Comparison of ENCODE assay signal across 8 mouse cellular contexts in the genomic region with DNA sequence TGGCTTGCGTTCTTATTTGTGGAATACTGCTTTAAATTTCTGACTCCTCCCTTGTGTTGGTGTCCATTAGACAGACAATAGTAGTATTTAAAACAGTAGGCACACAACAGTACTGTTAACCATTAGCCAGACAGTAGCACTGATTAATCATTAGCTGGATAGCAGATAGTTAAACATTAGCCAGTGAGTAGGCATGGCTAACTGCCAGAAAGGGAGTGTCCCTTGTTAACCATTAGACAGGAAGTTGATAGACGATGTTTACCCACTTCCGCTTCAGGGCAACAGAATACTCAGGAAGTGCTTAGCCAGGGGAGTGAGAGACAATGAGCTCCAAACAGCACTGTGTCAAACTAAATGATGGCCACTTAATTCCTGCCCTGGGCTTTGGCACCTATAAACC. TPM values are rescaled to one million over a fixed set of nuclear protein-coding genes. Genes with fewer than 3 reads are reported as not detected.
DNase-seq lines count a peak whose midpoint lies in the region; ATAC-seq and TF ChIP-seq lines count a peak whose summit lies in the region.

A gene (plus strand): TSS at position 247 of the 400 bp plus-strand sequence.

- H3K9me3 ChIP-seq in midbrain, postnatal 0 days (ENCODE audit: low read length) = no peaks in the 10 kb centered on the region
- H3K9me3 ChIP-seq in midbrain, embryonic 11.5 days (ENCODE audit: control insufficient read depth, low read length) = no peaks in the 10 kb centered on the region

- no peak within 1 kb of the TSS for H3K4me3 ChIP-seq in midbrain, postnatal 0 days (ENCODE audit: low read depth, low read length)
- no peak within 1 kb of the TSS for H3K4me3 ChIP-seq in midbrain, embryonic 11.5 days (ENCODE audit: low read depth, low read length)

- H3K36me3 ChIP-seq in midbrain, postnatal 0 days (ENCODE audit: insufficient read depth, low read length) = no peaks in the 10 kb centered on the region
- H3K36me3 ChIP-seq in midbrain, embryonic 11.5 days (ENCODE audit: control insufficient read depth, insufficient read depth, low read length) = no peaks in the 10 kb centered on the region

- H3K4me2 ChIP-seq in midbrain, postnatal 0 days (ENCODE audit: low read depth, low read length, poor library complexity, severe bottlenecking) = no peak within 1 kb of the TSS
- no peak within 1 kb of the TSS for H3K4me2 ChIP-seq in midbrain, embryonic 11.5 days

- WGBS in midbrain, postnatal 0 days = 82% methylated on average over 3 of the region's 3 CpGs
- 88% methylated on average over 3 of the region's 3 CpGs for WGBS in midbrain, embryonic 11.5 days

- DNase-seq in midbrain, postnatal 0 days (ENCODE audit: low spot score) = peak; percentile 30
- DNase-seq in midbrain, embryonic 11.5 days (ENCODE audit: low spot score, missing footprints) = no peak
- peak; percentile 93 for DNase-seq in kidney, adult 9 months
- DNase-seq in lung, postnatal 25 days (ENCODE audit: low spot score) = peak; percentile 52
- DNase-seq in cerebellum, adult 11-12 months = no peak
- DNase-seq in gastrocnemius, adult 8-10 months (ENCODE audit: low spot score in 2 of 2) = no peak
- no peak for DNase-seq in cerebellum, postnatal 14 days

- no peaks in the 10 kb centered on the region for H3K4me1 ChIP-seq in midbrain, postnatal 0 days (ENCODE audit: insufficient read depth, low read length)
- H3K4me1 ChIP-seq in midbrain, embryonic 11.5 days (ENCODE audit: control insufficient read depth, insufficient read depth, low read length) = no peaks in the 10 kb centered on the region

- no peaks in the 10 kb centered on the region for H3K27me3 ChIP-seq in midbrain, postnatal 0 days (ENCODE audit: insufficient read depth, low read length)
- H3K27me3 ChIP-seq in midbrain, embryonic 11.5 days (ENCODE audit: control insufficient read depth, insufficient read depth, low read length) = no peaks in the 10 kb centered on the region

- no peak for TF ChIP-seq CTCF in midbrain, postnatal 0 days (IDR thresholded peaks at IDR 0.05)

- ATAC-seq in midbrain, postnatal 0 days (ENCODE audit: low FRiP score) = no peak
- ATAC-seq in midbrain, embryonic 11.5 days (ENCODE audit: low FRiP score) = no peak
- ATAC-seq in activated CD4-positive, CD25-positive, alpha-beta regulatory T cell, adult 4 months = peak; percentile 97

- H3K27ac ChIP-seq in midbrain, postnatal 0 days (ENCODE audit: low read depth, low read length) = no peak within 1 kb of the TSS
- H3K27ac ChIP-seq in midbrain, embryonic 11.5 days (ENCODE audit: low read depth, low read length) = no peak within 1 kb of the TSS

- no peak within 1 kb of the TSS for H3K9ac ChIP-seq in midbrain, postnatal 0 days (replicated peaks; ENCODE audit: low read length, poor library complexity, severe bottlenecking)
- no peak within 1 kb of the TSS for H3K9ac ChIP-seq in midbrain, embryonic 11.5 days (ENCODE audit: low read length)

RNA-seq across cellular contexts. Expression of the gene that starts here (rescaled TPM):
- 1.8 TPM in 1 of 2 replicates, not detected in the other for total RNA-seq in midbrain, postnatal 0 days (2014; rRNA removed)
- 1.1 and 1.5 TPM in 2 replicates for polyA plus RNA-seq in midbrain, postnatal 0 days (2015; fragmentation: Nextera tagmentation; extraction: Ambion mirVana)
- 0.33 TPM in 2 replicates for polyA plus RNA-seq in midbrain, embryonic 11.5 days (2014; fragmentation: Nextera tagmentation; extraction: Ambion mirVana)
- polyA plus RNA-seq in activated CD4-positive, CD25-positive, alpha-beta regulatory T cell, adult 4 months (2017; shearing (Covaris generic)) = 10 to 100 TPM; 33.0 to 34.7 TPM
- total RNA-seq in gastrocnemius, adult 8-10 months (2022) = under 1 TPM in 2 of 4 experiments, not detected in 2; 0.43 to 0.46 TPM

Comparison
In these comparisons a context has a peak if more than half of its experiments do, and no peak if none do; other contexts are left out.
1. RNA of the gene that starts here (polyA plus RNA-seq): 33.0 to 34.7 TPM in activated CD4-positive, CD25-positive, alpha-beta regulatory T cell, adult 4 months; 1.1 to 1.5 TPM in midbrain, postnatal 0 days and 0.33 TPM in midbrain, embryonic 11.5 days; every median in the first group is over 10 times any median in the second.
2. DNase-seq: peak in midbrain, postnatal 0 days (single experiment), kidney, adult 9 months (single experiment) and lung, postnatal 25 days (single experiment); none in midbrain, embryonic 11.5 days (single experiment), cerebellum, adult 11-12 months (single experiment), gastrocnemius, adult 8-10 months (0 of 2) and cerebellum, postnatal 14 days (0 of 2).